Mouse (Mus musculus) stomach, embryonic 16.5 days (tissue): ENCODE measurements around the gene Nudt22. TPM values are rescaled to one million over a fixed set of nuclear protein-coding genes. Genes with fewer than 3 reads are reported as not detected.
"Not testable (repeated sequence)": the region's sequence is repeated elsewhere in the genome, so short reads cannot be mapped to it uniquely, and the experiment has no call there.

Experiments
- ATAC-seq: fragments of 200-750 bp; cut with Nextera tagmentation; 2 replicates; pipeline ENCODE4 v1.8.0; 2017; ENCODE audit warnings: moderate number of reproducible peaks, moderate TSS enrichment; ENCODE audit not compliant: insufficient read depth, low FRiP score
- H3K27ac ChIP-seq: fragments of 300-500 bp; sonication (generic); 2 replicates; pipeline ENCODE4 v1.5.1; 2014; ENCODE audit warnings: low read length
- H3K27me3 ChIP-seq: fragments of 300-500 bp; sonication (generic); 2 replicates; pipeline ENCODE4 v1.6.1; 2014; ENCODE audit warnings: low read length, control low read depth, mixed read lengths; ENCODE audit not compliant: control insufficient read depth, insufficient read depth
- H3K36me3 ChIP-seq: fragments of 300-500 bp; sonication (generic); 2 replicates; pipeline ENCODE4 v1.6.1; 2014; ENCODE audit warnings: low read length; ENCODE audit not compliant: control insufficient read depth, insufficient read depth
- H3K4me1 ChIP-seq: fragments of 300-500 bp; sonication (generic); 2 replicates; pipeline ENCODE4 v1.6.1; 2014; ENCODE audit warnings: low read length, control low read depth, mixed read lengths; ENCODE audit not compliant: control insufficient read depth, insufficient read depth
- H3K4me2 ChIP-seq: fragments of 300-500 bp; sonication (generic); 2 replicates; pipeline ENCODE4 v1.6.1; 2014; ENCODE audit warnings: low read depth, low read length, mixed read lengths
- H3K4me3 ChIP-seq: fragments of 300-500 bp; sonication (generic); replicated peaks from 2 replicates; pipeline ENCODE4 v1.5.1; 2014; ENCODE audit warnings: mild to moderate bottlenecking, low read length
- H3K9ac ChIP-seq: fragments of 300-500 bp; sonication (generic); 2 replicates; pipeline ENCODE4 v1.6.1; 2014; ENCODE audit warnings: low read length
- H3K9me3 ChIP-seq: fragments of 300-500 bp; sonication (generic); replicated peaks from 2 replicates; pipeline ENCODE4 v1.6.1; 2016; ENCODE audit warnings: low read length, control low read depth; ENCODE audit not compliant: control insufficient read depth
- WGBS: fragments of 180-500 bp; shearing (Covaris S2); extraction: QIAGEN DNeasy Blood & Tissue Kit; methylation state at CpG from one replicate; pipeline ENCODE4 v1.1.7; 2014; 5-methylcytosine and 5-hydroxymethylcytosine counted together
- polyA plus RNA-seq: library from polyadenylated mRNA; unstranded; fragments of >200 nt; fragmentation: Nextera tagmentation; extraction: Ambion mirVana; gene quantifications from 2 replicates; pipeline ENCODE4 v1.2.1, GENCODE M21; 2015

Nudt22 gene
- polyA plus RNA-seq, 1 experiment from 2014 or later, result 26.6 TPM

GRCm38 (mm10) chr19:6999360-7000063, 3.6 kb upstream of the Nudt22 start:
- Histone ChIP-seq H3K36me3 (peaks cover 17% of the 10 kb centered on the region; the same call in 1 of the 2 replicates), H3K4me2 (no peak overlapping the region), H3K9me3 (no peaks in the 10 kb centered on the region), H3K4me1 (peaks cover 20% of the 10 kb centered on the region), H3K9ac (no peak overlapping the region), H3K27me3 (no peaks in the 10 kb centered on the region), H3K4me3 (no peak overlapping the region), H3K27ac (no peak overlapping the region)
- 92% methylated on average over 19 of the region's 19 CpGs for WGBS
- ATAC-seq, result no peak

- peaks cover 26% of the 10 kb centered on the region for H3K4me1 ChIP-seq
- no peak overlapping the region for H3K4me3 ChIP-seq
- no peak overlapping the region for H3K27ac ChIP-seq
- H3K9me3 ChIP-seq, result no peaks in the 10 kb centered on the region
- no peak for ATAC-seq
- H3K4me2 ChIP-seq, result no peak overlapping the region
- H3K36me3 ChIP-seq, result peaks cover 17% of the 10 kb centered on the region; the same call in 1 of the 2 replicates
- no peak overlapping the region for H3K9ac ChIP-seq
- no peaks in the 10 kb centered on the region for H3K27me3 ChIP-seq
- 79% methylated on average over 9 of the region's 9 CpGs for WGBS
Observed at GRCm38 (mm10) chr19:6997721-6998290, 1.9 kb upstream of the Nudt22 start.

DNA sequence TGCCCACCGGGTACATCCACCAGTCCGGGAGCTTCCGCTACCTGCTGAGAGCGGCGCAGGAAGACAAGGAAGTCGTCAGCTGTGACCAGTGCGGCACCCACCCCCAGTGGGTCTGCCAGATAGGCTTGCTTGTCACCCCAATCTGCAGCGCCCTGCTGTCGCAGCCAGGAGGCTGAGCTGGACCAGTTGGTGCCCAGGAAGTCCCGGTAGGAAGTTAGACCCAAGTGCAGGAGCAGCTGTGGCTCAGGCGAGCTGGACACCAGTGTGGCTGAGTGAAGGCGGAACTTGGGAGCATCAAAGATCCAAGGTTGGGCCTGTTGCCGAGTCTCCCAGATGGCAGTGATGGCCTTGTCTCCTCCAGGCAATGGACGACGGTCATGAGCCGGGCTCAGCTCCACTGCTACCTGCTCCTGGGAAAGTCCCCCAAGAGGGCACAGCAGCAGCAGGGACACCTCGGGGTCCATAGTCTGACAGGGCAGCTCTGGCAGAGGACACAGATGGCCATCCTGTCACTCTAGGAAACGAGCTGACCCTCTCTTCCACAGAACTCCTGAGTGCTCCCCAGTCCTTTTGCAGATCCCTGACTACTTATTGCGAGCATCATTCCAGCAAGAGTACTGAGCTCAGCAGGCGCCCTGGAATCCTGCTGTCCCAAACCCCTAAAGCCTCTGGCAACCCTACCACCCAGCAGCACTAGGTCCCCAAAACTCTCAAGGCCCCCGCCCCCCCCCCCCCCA, 494 bp downstream of the Nudt22 start:
- WGBS, result 41% methylated on average over 21 of the region's 21 CpGs
- H3K4me3 ChIP-seq, result peak overlapping the region; percentile 70
- 0 out of 2 replicates have a peak overlapping the region, but pooled peaks have one; percentile 18 for H3K27ac ChIP-seq
- no peak for ATAC-seq
- H3K4me1 ChIP-seq, result peaks cover 30% of the 10 kb centered on the region
- peak overlapping the region; percentile 90 for H3K4me2 ChIP-seq
- no peaks in the 10 kb centered on the region for H3K27me3 ChIP-seq
- H3K9ac ChIP-seq, result peak overlapping the region; percentile 89
- H3K36me3 ChIP-seq, result peaks cover 16% of the 10 kb centered on the region; the same call in 1 of the 2 replicates
- H3K9me3 ChIP-seq, result no peaks in the 10 kb centered on the region

GRCm38 (mm10) chr19:6994489-6994888, 1.4 kb downstream of the Nudt22 start:
- no peak for ATAC-seq
- no peaks in the 10 kb centered on the region for H3K27me3 ChIP-seq
- peaks cover 7% of the 10 kb centered on the region; the same call in 1 of the 2 replicates for H3K36me3 ChIP-seq
- no peak overlapping the region for H3K27ac ChIP-seq
- WGBS, result 87% methylated on average over 8 of the region's 8 CpGs
- H3K4me3 ChIP-seq, result peak overlapping the region; percentile 70; the same call in 1 of the 2 replicates
- H3K4me2 ChIP-seq, result 0 out of 2 replicates have a peak overlapping the region, but pooled peaks have one; percentile 90
- H3K4me1 ChIP-seq, result peaks cover 30% of the 10 kb centered on the region
- H3K9ac ChIP-seq, result peak overlapping the region; percentile 89
- H3K9me3 ChIP-seq, result no peaks in the 10 kb centered on the region

GRCm38 (mm10) chr19:6994002-6994401, 1.9 kb downstream of the Nudt22 start:
- Histone ChIP-seq H3K9me3 (no peaks in the 10 kb centered on the region), H3K27ac (no peak overlapping the region), H3K9ac (no peak overlapping the region), H3K4me3 (no peak overlapping the region), H3K4me1 (peaks cover 30% of the 10 kb centered on the region), H3K4me2 (no peak overlapping the region), H3K27me3 (no peaks in the 10 kb centered on the region), H3K36me3 (peaks cover 2% of the 10 kb centered on the region; the same call in 1 of the 2 replicates)
- 74% methylated on average over 8 of the region's 8 CpGs for WGBS
- ATAC-seq, result no peak

- no peaks in the 10 kb centered on the region for H3K27me3 ChIP-seq
- 60% methylated on average over 14 of the region's 14 CpGs for WGBS
- no peaks in the 10 kb centered on the region for H3K36me3 ChIP-seq
- H3K27ac ChIP-seq, result peak overlapping the region; percentile 53; the same call in 1 of the 2 replicates
- no peaks in the 10 kb centered on the region for H3K9me3 ChIP-seq
- ATAC-seq, result no peak
- H3K9ac ChIP-seq, result peak overlapping the region; percentile 79
- H3K4me1 ChIP-seq, result peaks cover 33% of the 10 kb centered on the region
- H3K4me2 ChIP-seq, result peak overlapping the region; percentile 79
- peak overlapping the region; percentile 69 for H3K4me3 ChIP-seq
Observed at GRCm38 (mm10) chr19:6993011-6993770, 2.7 kb downstream of the Nudt22 start.

DNA sequence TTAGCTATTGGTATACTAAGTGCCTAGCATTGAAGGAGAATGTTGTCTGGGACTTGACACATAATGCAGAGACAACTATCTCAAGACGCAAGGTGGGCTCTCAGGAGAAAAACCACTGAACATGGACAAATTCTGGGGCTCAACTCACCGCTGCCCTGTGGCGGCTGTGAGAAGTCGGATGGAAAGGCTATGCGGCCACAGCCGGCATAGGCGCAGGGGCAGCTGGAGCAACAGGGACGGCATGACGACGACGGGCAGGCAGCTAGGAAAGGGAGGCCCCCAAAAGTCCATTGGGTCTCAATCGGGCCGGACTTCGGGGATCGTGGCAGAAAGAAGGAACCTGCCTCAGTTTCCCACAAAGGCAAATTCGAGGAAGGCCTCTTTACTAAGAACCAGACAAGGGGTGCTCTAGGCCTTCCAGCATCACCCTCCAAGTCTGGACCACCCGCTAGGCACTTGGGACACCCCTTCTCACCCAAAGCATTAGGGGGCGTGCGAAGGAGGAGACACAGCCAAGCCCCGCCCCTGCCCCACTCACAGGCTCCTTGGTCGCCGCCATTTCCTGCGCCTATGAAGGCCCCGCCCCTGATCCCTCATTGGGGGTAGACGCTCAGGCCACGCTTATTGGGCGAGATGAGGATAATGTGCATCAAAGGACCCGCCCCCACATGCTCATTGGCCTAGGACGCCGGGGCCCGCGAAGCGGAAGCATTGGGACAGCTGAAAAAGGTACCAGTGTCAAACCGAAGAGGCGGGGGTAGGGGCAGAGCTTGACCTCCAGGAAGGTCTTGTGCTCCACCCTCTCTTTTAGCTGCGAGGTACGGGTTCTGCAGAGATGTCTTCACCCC, 3.7 kb downstream of the Nudt22 start, which contains the start of gene Dnajc4:
Gene Dnajc4, minus strand, starts transcription at position 562 of the 848 bp plus-strand sequence.
- Histone ChIP-seq H3K27ac (peak within 1 kb of the TSS; percentile 56), H3K9me3 (no peaks in the 10 kb centered on the region), H3K27me3 (no peaks in the 10 kb centered on the region), H3K4me2 (peak within 1 kb of the TSS; percentile 79), H3K9ac (peak within 1 kb of the TSS; percentile 79), H3K4me3 (peak within 1 kb of the TSS; percentile 69), H3K4me1 (peaks cover 37% of the 10 kb centered on the region), H3K36me3 (no peaks in the 10 kb centered on the region)
- peak; percentile 94 for ATAC-seq
- WGBS, result under 1% methylated on average over 37 of the region's 37 CpGs

DNA sequence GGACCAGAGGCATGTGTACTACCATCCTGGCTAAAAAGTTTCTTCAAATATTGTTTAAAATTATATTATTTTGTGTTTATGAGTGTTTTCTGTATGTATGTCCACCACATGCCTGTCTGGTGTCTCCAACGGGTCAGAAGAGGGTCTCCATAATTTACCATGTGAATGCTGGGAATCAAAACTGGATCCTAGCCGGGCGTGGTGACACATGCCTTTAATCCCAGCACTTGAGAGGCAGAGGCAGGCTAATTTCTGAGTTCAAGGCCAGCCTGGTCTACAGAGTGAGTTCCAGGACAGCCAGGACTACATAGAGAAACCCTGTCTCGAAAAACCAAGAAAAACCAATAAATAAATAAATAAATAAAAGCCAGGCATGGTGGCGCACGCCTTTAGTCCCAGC, 4.8 kb downstream of the Nudt22 start:
- not testable (repeated sequence) for H3K27ac ChIP-seq, H3K27me3 ChIP-seq, H3K9ac ChIP-seq, H3K4me3 ChIP-seq, H3K9me3 ChIP-seq, H3K36me3 ChIP-seq, H3K4me2 ChIP-seq, ATAC-seq
- H3K4me1 ChIP-seq, result peaks cover 37% of the 10 kb centered on the region
- 88% methylated on average over 6 of the region's 6 CpGs for WGBS
